Mouse (Mus musculus) embryonic fibroblast, embryonic 13.5 days (primary cell): ENCODE results near the gene Map3k20.

ENCODE experiments used
- CTCF ChIP-seq: IDR thresholded peaks from 2 replicates; pipeline ENCODE4 v1.5.1; 2011; ENCODE audit warnings: mild to moderate bottlenecking, control low read depth, low read length, moderate library complexity, borderline replicate concordance; ENCODE audit not compliant: insufficient read depth
- POLR2A ChIP-seq: IDR thresholded peaks from 2 replicates; pipeline ENCODE4 v1.6.1; 2011; ENCODE audit warnings: low read depth, mild to moderate bottlenecking, control low read depth, low read length, moderate library complexity

DNA sequence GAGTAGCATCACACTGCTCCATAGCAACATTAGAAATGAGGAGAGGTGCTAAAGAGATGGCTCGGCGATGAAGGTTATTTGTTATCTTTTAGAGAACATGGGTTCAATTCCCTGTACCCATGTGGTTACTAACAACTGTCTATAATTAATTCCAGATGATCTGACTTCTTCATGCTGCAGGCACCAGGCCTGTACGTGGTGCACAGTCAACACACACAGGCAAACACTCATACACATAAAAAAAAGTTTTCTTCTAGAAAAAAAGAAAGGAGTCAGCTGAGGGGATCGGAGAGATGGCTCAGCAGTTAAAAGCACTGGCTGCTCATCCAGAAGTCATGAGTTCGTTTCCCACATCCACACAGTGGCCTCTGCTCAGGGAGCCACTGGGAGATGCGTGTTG lies 9.6 kb downstream of the Map3k20 start:
- TF ChIP-seq CTCF (no peak), POLR2A (no peak)
